Mouse (Mus musculus) CD4-positive, CD25-positive, alpha-beta regulatory T cell, adult 4 months (primary cell): ENCODE results near the gene Ndn. TPM values are rescaled to one million over a fixed set of nuclear protein-coding genes. Genes with fewer than 3 reads are reported as not detected.

ENCODE experiments used
- ATAC-seq: one replicate; pipeline ENCODE4 v1.8.0; 2017
- polyA plus RNA-seq, 2 experiments: library from polyadenylated mRNA; unstranded; fragments of 100-300 nt; shearing (Covaris generic); gene quantifications; one replicate each; pipeline ENCODE4 v1.2.1; 2017

The Ndn gene
- not detected for polyA plus RNA-seq

DNA sequence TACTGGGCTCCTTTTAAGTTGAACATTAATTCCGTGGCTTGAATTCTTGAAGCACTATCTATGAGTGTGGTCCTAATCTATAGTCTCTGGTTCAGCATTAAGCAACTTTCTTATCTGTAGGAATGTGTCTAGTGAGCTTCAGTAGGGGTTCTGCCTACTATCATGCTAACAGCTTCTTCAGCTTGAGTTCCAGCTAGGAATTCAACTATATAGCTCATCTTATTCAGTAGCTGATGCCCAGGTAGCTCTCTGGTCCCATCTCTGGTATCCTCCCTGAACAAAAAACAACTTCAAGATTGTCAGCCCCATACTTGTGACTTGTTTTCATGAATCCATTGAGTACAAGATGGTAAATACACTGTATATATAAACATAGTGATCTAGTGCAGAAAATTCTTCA lies at the start of gene Ndn:
Ndn (plus strand) TSS at position 301 of the 400 bp plus-strand sequence.
- ATAC-seq: no peak

DNA sequence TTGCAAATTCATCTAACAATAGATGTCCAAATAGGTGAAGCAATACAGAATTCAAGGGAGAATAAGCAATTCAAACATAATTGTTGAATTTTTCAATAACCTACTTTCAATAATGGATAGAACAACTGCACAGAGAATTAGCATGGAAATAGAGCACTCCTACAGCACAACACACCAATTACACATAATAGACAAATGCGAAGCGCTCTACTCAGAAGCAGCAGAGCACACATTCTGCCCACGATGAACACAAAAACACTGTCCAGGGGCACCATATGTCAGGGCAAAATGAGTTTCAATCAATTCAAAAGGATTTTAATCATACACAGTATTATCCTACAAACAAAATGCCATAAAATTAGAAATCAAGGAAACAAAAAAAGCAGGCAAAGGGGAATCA lies 43.9 kb upstream of the Ndn start:
- no peak for ATAC-seq

DNA sequence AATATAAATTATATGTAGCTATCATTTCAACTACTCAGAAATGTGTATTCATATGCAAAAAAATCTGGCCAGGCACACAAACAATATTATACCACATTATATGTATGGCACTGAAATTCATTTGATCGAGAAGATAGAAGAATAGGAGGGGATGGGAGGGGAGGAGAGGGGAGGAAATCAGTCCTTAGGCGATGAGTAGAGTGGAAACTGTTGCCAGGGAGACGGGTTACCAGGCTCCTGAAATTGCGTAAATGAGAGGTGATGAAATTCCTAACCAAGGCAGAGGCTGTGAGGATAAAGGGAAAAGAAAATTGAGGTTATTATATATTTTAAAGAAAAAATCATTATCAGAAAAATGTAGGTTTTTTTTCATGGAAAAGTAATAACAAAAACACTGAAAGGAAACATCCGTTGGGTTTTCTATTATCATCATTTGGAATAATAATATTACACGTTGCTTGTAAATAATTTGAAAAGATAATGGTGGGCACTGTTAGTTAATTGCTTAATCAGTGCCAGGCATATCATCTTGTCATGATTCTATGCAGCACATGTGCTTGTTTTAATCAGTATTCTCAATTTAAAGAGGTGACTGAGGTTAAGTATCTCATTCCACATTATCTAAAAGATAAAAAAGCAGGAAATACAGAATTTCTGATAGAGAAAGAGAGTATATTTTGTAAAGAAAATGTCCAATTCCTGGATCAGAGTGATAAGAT lies 39.3 kb upstream of the Ndn start:
- no peak for ATAC-seq

DNA sequence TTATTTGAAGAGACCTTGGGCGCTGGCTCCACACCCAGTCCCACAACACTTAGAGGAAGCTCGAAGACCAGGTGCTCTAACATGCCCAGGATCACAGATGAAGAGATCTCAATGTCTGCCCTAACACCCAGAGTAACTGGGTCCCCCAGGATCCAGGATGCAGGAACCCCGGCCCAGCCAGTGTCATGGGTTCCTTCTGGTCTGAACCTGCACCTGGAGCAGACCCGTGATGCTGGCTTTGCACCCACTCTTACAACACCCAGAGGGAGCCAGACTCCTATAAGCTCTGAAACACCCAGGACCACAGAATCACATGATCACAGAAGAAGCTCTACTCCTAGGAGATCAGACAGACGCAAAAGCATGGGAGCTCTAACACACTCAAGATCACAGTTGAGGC lies 29.6 kb upstream of the Ndn start:
- ATAC-seq: no peak

DNA sequence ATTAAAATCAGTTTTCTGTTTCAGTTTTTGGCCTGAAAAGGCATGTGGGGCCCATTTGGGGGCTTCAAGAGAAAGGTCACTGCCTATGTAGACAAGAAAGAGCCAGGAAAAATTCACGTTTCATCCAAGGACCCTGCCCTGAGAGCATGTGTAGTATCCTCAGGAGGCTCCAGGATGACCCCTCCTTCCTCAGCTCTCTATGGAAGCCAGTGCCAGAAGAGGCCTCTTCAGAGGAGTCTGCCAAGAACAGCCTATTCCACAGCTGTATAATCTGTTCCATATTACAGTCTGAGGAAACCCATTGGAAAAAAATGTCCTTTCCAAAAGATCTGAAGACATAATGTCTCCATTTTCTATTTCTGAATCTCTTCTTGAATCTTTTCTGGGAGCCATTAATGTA lies 958 bp upstream of the Ndn start:
- ATAC-seq: no peak

DNA sequence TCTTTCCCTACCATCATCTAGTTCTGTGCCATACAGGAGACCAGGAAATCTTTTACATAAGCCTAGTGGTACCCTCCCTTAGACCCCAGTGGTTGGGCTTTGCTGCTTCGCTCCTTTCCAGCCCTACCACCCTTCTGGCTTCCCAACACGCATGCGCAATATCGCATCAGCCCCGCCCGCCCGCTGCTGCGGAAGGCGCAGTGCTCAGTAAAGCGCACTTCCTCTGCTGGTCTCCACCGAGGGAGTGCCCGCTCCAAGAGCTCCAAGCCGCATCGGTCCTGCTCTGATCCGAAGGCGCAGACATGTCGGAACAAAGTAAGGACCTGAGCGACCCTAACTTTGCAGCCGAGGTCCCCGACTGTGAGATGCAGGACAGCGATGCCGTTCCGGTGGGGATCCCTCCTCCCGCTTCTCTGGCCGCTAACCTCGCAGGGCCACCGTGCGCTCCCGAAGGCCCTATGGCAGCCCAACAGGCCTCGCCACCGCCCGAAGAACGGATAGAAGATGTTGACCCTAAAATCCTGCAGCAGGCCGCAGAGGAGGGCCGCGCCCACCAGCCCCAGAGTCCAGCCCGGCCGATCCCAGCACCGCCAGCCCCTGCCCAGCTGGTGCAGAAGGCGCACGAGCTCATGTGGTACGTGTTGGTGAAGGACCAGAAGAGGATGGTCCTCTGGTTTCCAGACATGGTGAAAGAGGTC lies 1.9 kb downstream of the Ndn start:
- ATAC-seq: no peak

DNA sequence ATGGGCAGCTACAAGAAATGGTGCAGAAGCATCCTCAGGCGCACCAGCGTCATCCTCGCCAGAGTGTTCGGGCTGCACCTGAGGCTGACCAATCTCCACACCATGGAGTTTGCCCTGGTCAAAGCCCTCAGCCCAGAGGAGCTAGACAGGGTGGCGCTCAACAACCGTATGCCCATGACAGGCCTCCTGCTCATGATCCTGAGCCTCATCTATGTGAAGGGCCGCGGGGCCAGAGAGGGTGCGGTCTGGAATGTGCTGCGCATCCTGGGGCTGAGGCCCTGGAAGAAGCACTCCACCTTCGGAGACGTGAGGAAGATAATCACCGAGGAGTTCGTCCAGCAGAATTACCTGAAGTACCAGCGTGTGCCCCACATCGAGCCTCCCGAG lies 2.4 kb downstream of the Ndn start:
- ATAC-seq: no peak

DNA sequence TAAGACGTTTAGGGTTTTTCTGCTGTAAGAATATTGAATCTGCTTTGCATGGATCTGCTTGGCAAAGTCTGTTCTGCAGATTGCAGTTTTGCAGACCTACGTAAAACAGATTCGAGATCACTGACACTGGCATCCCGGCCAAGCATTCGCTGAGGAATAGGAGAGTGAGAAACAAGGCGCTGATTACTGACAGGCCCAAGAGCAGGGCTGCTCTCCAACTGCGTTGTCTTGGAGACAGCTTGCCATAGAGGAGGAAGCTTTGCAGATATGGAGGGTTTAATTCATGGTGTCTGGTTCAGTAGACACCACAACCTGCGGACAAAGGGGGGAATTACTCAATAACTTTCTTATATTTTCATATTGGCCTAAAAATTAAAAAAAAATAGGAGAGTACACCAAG lies 4.9 kb downstream of the Ndn start:
- no peak for ATAC-seq

DNA sequence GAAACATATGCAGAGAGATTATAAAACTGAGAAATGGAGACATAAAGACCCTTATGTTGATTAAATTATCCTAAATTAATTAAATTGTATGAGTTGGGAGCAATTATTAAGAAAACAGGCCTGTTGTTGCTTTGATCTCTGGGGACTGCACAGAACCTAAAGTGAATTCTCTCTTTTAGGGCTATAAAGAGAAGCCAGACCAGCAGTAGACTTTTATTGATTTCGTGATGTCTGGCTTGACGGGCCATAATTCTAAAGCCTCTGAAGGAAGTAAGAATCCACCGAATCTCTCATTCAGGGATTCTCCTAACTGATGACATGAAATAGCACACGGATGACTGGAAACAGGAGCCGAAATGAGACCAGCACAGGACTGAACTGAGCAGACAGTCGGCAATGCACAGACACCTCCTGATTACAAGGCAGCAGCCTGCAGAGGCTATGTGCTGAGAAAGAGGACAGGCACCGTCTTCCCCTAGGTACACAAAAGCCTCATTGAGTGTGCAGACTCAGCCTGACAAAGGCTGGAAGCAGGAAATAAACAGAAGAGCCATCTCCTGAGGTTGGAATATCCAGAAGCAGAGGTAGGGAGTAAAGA lies 18.8 kb downstream of the Ndn start:
- ATAC-seq: no peak

DNA sequence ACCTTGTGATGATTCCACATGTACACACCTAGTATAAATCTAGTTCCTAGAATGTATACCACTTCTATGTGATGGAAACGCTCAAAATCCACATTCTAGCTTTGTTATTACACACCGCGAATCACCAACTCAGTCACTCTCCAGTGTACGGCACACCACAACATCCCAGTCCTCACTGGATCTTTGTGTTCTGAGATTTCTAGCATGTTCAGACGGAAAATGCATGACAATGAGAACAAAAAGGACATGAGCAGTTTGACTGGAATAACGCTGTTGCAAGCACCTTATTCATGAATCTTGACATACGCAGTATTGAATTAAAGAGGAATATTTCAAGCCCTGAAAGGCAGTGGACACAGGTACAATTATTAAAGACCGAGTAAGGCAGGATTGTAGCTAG lies 20.4 kb downstream of the Ndn start:
- no peak for ATAC-seq

DNA sequence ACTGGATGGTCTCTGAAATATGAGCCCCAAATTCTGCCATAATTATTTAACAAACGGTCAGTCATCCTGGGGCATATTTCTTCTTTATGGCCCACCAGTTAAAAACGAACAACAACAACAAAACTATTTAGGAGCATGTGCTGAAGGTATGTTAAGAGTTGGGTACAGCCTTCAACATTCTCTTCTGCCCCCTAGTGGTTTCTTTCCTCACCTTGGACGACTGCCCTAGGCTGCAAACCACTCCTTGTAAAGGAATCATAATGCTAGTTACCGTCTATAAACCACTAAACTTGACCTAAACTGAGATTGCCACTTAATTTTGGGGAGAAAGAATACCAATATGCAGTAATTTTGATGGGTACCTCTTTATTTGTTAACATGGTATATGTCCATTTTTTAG lies 29.3 kb downstream of the Ndn start:
- ATAC-seq: no peak

DNA sequence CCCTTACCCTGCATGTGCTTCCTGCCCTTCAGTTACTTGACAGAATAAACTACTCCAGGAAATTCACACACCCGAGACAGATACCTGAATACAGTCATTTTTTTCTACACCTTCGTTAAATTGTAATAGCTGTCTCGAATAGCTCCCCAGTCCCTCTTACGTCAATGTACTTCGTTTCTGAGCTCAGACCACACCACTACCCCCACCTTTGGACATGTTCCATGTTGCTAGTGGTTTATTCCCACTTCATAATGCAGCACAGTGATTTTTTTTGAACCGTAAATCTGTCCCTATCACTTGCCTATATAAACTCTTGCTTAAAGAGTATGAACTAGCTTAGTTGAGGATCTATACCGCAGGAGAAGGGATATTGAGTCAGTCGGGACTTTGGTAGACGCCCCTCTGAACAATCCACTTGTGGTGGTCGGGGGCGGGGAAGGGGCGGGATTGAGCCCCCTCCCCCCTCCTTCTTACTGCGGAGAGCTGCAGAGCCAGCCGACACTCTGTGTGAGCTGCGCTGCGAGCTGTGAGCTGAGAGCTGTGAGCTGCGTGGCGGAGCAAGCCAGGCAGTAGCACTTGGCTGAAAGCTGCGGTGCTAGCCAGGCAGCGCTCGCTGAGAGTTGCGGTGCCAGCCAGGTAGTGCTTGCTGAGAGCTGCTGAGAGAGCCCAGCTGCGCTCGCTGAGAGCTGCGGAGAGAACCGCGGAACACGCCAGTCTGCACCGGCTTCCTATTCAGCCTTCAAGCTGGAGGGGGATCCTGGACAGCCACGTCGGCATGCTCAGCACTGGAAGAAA lies 30.3 kb downstream of the Ndn start, which contains the start of gene Magel2:
Magel2 (plus strand) TSS at position 501 of the 795 bp plus-strand sequence.
- no peak for ATAC-seq

DNA sequence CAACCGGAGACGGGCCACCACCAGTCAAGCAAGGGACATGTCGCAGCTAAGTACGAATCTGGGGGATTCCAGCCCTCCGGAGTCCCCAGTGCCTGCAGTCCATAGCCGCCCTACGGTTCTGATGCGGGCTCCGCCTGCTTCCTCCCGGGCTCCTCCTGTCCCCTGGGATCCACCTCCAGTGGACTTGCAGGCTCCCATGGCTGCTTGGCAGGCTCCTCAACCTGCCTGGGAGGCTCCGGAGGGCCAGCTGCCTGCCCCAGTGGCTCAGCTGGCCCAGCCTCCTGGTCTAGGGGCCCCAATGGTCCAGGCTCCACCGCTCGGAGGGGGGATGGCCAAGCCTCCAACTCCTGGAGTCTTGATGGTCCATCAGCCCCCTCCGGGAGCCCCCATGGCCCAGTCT lies 30.9 kb downstream of the Ndn start:
- ATAC-seq: no peak

DNA sequence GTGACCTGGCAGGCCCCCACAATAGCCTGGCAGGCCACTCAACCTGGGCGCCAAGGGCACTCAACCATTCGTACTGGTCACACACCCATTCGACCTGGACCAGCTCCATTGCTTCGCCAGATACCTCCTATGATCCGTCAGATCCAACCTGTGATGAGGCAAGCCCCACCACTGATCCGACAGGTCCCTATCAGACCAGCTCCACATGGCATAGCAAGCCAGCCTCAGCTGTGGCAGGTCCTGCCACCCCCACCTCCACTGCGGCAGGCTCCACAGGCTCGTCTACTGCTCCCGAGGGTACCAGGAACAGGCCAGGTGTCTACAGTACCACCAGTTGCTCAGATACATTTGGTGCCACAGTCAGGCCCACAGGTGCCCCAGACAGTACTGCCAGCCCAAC lies 32.2 kb downstream of the Ndn start:
- ATAC-seq: no peak

DNA sequence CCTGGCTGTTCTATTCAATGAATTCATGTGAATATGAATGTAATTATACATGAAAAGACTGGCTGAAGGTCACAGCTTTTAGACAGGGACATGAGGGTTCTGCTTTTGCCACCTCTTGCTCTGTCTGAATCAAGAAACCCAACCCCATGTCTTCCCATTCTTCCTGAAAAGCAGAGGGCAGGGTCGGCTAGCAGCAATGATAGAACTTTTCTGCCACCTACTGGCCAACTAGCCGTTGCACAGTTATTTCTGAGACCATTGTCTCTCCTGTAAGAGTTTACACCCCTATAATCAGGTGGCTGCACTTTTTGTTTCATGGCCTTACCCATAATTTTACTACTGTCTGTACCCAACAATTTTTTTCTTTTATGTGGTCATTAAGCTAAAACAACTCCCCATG lies 36.0 kb downstream of the Ndn start:
- ATAC-seq: no peak

DNA sequence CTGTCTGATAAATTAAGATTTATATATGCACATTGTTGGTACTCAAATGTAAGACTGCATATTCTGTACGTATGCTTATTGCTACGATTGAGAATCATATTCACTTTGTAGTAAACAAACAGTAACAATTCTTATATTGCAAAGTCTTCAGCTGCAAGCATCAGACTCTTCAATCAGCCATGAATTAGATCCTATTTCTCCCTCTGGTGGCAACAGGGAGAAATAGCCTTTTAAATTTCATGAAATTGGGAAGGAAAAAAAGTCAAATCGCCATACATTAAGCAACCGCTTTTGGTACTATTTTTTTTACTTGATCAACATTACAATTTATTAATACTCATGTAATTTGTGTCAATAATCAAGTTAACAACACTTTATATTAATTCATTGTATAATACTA lies 41.9 kb downstream of the Ndn start:
- no peak for ATAC-seq

DNA sequence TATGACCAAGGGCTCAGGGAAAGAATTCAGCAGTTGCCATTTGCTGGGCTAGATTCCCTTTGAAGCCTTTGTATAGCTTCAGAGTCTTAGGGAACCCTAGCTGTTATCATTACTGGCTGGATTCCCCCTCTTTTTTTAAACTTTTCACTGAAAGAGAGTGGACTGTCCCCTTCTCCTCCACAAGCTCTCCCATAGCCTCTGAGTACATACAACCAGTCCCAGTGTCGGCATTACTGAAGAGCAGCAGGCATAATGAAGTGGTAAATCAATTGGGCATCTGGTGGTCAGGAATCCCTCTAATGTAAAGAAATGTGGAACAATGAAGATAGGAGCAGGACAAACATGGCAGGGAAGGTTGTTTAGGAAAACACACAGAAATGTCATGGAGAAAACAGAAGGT lies 45.8 kb downstream of the Ndn start:
- ATAC-seq: no peak

Other genes with a start within 250 kb of the Ndn start
- gene Magel2, start 30.4 kb downstream of the Ndn start, polyA plus RNA-seq: not detected
- gene Mkrn3, start 73.6 kb downstream of the Ndn start, polyA plus RNA-seq: not detected
- gene Peg12, start 117.9 kb downstream of the Ndn start, polyA plus RNA-seq: not detected